Mouse (Mus musculus) erythroid progenitor cell, adult 5-6 weeks (primary cell): ENCODE measurements around the gene Cd19. TPM values are rescaled to one million over a fixed set of nuclear protein-coding genes. Genes with fewer than 3 reads are reported as not detected.
A peak's percentile ranks its signal among the peaks of the same experiment; 100 is the strongest.
"Not testable (repeated sequence)": the region's sequence is repeated elsewhere in the genome, so short reads cannot be mapped to it uniquely, and the experiment has no call there.

Source experiments
- ATAC-seq: replicated peaks from 2 replicates; pipeline ENCODE4 v1.8.0; 2016; ENCODE audit warnings: moderate number of reproducible peaks, mild to moderate bottlenecking, moderate TSS enrichment, inconsistent platforms; ENCODE audit not compliant: poor library complexity, low FRiP score, severe bottlenecking
- total RNA-seq, 2 experiments: library from RNA; stranded (forward) in 1 of 2; stranded (reverse) in 1 of 2; fragments of 150-400 nt in 1 of 2; fragments of 186-747, 209-891 nt in 1 of 2; gene quantifications; 2 replicates each; pipeline versions ENCODE4 v1.2.3 to v1.2.4; 2015 to 2017; ENCODE audit warnings: low replicate concordance in 2 of 2

The Cd19 gene
- total RNA-seq, 2 experiments from 2014 or later, result 18.8 to 35.2 TPM

DNA sequence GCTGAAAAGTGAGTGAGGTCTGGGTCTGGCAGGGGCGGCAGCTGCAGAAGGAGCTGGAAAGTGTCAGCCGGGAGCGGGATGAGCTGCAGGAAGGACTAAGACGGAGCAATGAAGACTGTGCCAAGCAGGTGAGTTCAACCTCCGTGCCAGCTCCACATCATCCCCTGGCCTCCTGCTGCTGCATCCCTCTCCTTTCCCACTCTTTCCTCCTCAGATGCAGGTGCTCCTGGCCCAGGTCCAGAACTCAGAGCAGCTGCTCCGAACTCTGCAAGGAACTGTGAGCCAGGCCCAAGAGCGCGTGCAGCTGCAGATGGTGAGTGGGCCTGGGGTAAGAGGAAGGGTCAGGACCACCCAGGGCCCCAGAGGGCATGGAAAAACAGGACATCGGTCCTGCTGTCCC, 25.4 kb upstream of the Cd19 start:
- ATAC-seq, result no peak

DNA sequence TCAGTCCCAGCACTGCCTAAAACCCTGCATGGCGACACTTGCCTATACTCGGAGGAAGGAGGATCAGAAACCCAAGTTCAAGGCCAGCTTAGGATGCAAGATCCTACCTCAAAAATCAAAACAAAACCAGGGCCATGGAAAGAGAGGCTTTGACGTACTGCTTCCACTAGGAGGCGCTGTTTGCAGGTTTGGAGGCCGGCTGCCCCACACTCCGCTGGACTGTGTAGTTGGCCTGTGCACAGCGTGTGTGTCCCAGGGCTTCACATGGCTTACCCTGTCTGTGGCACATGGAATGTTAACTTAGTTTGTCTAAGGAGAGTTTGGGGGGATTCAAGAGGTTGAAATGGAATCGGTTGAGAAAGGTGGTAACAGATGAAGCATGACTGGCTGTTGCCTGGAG, 22.2 kb upstream of the Cd19 start:
- ATAC-seq, result peak; percentile 75

DNA sequence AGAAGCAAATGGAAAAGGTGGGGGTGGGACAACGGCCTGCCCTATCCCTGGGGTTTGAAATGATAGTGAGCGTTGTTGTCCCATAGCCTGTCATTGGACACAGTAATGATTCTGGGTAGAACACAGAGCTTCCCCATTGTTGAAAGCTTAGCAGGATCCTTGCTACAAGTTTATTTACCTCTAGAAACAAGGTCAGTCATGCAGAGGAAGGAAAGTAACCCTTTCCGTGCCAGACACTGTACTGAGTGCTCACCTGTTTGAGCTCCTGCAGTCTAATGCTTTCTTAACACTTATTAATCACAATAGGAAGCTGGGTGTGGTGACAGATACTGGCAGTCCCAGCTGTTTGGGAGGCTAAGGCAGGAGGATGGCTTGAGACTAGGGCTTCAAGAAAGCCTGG, 21.1 kb upstream of the Cd19 start:
- ATAC-seq, result no peak

DNA sequence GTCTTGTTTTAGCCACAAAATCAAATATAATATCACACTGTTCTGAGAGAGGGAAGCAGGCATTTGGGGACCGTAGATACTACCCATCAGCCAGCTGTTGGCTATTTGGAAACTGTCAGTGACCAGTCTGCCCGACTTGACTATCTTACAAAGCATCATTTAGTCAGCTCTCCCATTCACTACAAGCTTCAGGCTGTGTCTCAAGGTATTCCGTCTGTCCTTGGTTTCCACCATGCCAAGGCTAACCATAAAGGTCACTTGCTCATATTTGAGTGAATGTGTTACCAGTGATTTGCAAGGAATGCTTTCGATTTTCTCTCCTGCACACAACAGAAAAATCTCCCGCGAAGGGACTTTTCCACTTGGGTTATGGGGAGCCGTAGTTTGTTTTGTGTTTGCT, 20.0 kb upstream of the Cd19 start:
- ATAC-seq, result no peak

DNA sequence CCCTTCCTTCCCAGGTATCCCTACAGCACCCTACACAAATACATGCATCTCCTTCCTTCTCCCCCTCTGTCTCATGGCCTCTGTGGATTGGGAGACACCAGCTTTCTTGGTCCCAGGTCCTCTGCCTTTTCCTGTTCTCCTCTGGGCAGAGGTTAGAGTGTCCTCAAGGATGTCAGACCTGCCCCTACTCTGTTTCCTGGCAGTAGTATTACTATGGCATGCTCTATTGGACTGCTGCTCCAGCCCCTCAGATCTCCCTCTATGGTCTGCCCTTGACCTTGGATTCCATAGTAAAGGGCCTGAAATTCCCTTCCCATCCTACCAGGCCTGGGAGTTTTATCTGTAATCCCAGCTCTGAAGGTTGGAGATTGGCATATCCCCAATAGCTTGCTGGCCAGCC, 15.5 kb upstream of the Cd19 start:
- ATAC-seq, result no peak

DNA sequence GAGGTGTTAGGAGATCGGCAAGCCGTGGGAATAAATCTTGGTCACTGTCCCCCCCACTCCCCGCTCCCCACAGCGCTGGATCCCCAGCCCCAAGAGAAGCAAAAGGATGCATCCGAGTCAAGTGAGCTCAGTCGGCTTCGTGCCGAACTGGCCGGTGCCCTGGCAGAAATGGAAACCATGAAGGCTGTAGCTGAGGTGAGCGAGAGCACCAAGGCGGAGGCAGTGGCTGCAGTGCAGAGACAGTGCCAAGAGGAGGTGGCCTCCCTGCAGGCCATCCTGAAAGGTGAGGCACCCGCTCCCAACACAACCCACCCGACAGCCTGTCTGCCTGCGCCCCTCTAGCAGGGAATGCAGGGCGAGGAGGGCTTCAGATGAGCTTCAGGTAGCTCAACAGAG, 14.8 kb upstream of the Cd19 start:
- peak; percentile 6; the same call in 1 of the 2 replicates for ATAC-seq

DNA sequence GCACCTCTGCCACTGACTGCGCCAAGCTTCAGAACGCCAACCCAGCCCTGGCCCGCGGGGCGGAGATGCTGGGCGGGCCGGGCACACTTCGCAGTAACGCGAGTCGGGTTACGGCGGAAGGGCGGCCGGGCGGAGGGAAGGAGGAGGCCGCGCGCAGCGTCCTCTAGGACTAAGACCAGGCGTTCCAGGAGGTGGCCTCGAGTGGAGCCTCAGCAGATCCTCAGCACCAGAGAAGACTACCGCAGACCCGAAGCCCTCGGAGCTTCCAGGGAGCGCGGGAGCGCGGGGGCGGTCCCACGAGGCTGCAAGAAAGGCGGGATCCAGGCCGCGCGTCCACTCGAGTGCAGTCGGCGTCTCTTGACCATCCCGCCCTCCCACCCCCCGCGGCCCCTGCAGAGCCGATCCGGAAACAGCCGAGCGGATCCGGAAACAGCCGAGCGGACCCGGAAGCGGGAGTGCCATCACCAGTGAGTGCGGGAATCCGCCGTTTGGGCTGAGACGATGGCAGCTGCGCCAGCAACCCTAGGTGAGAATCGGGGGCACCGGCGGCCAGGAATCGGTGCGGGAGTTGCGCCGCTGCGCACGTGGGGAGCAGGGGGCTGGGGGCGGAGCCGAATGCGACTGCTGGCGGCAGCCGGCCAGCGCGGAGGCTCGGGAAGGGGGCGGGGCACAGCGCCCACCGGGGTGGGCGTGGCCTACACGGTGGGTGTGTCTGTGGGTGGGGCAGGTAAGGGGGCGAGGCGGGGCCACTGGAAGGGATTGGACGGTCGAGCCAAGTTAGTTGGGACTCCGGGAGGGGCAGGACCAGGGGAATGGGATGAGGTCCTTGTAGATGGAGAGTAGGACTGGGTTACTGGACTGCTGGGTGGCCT, 14.2 kb upstream of the Cd19 start, which contains the start of gene Rabep2:
Gene Rabep2, plus strand, starts transcription at position 129 of the 872 bp plus-strand sequence.
- peak; percentile 84 for ATAC-seq

DNA sequence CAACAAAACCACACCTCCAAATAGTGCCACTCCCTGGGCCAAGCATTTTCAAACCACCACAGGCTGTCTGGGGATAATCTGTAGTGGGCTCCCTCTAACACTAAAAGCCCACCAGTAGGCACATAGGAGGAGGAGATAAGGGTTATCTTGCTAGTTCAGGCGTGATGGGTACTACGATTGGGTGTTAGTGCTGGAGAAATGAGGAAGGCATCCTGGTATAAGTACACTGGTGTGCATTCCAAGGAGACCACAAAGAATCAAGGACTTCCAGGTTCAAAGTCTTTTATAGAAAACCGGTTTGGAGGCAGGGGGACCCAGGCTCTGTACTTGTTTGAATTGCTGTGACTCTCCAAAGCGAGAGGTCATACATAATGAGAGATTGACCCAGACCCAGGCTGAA, 13.5 kb upstream of the Cd19 start:
- ATAC-seq, result no peak

DNA sequence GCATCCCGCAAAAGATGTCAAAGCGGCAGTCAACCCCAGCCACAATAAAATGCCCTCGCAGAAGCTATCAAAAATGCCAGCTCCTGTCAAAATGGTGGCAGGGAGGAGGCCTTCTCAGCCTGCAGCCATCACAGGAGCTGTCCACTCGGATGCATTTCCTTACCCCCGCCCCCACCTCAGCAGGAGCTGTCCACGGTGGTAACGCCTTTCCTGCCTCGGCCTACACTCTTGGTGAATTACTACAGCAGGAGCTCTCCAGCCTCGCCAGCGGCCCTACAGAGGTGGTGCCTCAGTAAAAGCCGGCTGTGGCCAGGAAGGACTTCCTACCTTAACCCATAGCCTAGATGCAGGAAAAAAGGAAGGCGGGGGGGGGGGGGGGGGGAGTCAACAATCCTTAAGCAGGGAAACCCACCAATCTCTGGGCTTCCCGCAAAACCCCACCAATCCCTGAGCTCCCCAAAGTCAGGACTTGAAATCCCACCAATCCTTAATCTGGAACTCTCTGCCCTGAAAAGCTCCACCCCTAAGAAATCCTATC, 12.7 kb upstream of the Cd19 start:
- no peak for ATAC-seq

DNA sequence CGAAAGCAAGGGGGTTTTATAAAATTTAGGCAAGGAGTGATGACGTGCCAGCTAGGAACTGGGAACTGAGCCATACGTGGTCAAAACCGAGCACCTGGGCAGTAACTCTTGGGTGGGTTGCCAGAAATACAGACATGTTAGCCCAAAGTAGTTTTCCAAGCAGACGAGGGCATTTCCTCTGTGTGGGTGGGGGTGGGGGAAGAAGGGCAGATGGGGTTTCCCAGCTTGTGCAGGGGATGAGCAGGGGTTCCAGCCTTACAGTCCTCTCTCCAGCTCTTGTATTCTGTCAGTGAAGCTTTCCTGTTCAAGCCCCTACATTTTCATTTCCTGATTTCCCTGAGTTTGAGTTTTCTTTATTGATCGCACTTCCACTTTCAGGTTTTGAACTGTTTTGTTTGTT, 9.5 kb upstream of the Cd19 start:
- no peak for ATAC-seq

DNA sequence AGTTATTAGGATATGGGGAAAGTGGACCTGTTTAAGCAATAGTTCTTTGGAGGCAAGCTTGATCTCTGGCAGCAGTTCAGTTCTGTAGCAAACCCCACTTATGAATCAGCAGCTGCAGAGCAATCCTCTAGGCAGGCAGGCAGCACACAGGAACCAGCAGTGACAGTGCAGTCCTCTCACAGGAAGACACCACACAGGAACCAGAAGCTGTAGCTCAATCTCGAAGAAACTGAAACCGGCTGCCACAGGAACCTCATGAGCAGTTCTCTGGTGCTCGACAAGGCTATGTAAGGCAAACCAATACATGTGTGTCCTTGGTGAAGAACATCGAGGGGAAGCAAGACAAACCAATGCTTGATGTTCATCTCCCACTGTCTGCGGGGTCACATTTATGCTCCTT, 7.1 kb upstream of the Cd19 start:
- ATAC-seq, result no peak

DNA sequence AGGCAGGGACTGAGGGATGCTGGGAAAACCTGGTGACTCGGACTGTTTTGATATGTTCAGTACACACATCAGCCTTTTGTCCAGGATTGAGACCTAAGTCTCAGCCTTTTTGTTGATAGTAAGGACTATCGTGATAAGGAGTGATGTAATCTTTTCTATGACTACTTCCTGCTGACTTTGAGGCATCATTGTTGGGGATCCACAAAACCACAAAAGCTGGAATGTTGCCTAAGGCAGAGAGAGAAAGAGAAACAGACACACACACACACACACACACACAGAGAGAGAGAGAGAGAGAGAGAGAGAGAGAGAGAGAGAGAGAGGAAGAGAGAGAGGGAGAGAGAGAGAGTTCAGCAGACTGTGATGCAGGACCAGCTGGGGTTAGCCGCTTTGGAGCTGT, 3.8 kb upstream of the Cd19 start:
- no peak for ATAC-seq

DNA sequence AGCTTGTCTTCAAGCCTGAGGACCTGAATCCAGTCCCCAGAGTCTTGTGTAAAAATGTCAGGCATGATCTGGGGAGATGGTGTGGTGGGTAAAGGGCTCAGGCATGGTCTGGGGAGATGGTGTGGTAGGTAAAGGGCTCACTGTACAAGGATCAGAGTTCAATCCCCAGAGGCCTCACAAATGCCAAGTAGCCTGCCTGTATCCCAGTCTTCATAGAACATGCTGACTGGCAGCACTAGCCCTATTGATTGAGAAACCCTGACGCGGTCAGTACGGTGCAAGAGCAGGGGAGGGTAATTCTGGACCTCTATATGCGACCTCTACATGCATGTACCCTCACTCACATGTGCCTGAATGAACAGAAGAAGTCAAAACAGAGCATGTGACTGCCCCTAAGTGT, 2.9 kb upstream of the Cd19 start:
- ATAC-seq, result no peak

DNA sequence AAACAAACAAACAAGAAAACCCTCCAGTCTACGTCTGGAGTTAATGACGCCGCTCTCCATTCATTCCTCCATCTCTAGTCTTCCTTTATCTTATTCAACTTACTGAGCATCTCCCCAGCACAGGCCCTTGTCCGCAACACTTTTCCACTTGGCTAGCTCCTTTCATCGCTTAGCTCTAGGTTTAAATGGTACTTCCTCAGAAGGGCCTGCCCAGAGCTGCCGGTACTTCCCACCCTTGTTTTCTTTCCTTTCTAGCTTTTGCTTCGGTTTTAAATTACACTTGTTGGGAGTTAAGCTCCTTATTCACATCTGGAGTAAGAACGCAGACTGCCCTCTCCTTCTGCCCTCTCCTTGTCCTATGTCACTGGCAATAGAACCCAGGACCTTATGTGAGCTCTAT, 2.4 kb upstream of the Cd19 start:
- ATAC-seq, result no peak

DNA sequence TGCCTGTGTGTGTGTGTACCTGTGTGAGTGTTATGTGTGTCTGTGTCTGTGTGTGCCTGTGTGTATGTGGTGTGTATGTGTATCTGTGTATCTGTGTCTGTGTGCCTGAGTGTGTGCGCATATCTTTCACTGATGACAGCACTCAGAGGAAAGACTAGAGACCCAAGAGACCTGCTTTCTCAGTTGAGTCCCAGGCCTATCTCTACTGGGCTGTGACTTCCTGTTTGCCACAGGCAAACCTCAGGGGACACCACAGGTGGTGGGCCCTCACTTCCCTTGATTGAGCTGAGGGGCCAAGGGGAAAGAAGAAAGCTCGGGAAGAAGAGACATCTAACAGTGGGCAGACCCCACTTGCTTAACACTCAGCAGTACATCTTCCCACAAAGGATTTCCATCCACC, 1.9 kb upstream of the Cd19 start:
- no peak for ATAC-seq

DNA sequence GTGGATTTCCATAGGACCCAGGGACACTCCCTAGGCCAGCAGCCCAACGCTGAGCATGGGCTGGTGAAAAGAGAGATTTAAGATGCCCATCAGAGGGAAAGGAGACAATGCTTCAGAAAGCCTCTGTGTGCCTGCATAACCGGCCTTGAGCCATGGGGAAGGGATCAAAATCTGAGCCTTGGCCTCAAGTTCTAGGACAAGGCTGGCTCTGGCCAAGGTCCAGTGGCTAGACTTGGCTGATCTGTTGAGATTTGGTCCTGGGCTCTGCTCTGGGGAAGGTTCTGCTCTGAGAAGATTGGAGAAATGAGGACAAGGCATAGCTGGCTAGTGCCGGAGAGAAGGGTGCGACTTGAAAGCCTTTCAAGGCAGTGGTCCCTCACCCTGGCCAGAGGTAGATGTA, 3.6 kb downstream of the Cd19 start:
- ATAC-seq, result no peak

DNA sequence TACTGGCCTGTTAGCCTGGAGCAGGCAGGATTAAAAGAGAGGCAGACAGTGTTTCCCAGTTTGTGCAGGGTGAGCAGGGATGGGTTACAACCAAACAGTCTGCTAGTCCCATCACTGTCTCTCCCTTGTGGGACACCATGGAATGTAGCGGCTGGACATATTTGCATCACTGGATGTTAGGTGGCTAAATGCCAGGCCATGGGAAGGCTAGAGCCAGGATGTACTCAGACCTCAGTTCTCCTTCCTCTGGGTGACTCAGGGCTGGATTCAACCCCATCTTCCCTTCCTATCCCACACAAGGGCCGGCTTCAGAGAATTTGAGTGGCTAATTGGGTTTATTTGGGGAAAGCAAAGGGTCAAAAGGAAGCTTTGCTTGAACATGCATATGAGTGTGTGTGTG, 6.0 kb downstream of the Cd19 start:
- ATAC-seq, result no peak

DNA sequence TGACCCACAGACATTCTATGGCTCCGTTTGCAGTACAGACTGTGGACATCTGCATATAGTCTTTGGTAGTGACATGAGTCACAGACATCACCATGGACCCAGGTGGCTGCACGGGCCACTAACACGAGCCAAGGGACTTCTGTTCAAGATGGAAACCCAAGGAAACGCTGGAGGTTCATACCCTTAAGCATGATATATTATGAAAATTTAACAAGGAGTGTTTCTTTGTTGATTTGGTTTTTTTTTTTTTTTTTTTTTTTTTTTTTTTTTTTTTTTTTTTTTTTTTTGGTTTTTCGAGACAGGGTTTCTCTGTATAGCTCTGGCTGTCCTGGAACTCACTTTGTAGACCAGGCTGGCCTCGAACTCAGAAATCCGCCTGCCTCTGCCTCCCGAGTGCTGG, 12.2 kb downstream of the Cd19 start:
- not testable (repeated sequence) for ATAC-seq

DNA sequence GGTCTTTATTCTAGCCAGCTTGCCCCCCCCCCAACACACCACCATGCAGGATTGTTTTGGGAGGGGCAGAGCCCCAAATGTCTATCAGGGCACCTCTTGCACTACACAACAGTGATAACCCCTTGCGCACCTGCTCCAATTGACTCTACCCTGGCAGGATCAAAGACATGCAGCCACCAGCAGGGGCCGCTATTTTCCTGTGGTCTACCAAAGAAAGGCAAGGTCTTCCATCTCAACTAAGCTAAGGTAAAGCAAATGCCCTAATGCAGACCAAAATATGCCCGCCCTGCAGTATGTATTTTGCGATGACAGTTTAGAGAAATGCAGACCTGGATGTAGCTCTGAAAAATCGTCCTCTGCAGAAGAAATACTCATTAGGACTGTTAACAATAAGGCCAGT, 15.1 kb downstream of the Cd19 start:
- ATAC-seq, result 0 out of 2 replicates have a peak, but pooled peaks have one; percentile 32

DNA sequence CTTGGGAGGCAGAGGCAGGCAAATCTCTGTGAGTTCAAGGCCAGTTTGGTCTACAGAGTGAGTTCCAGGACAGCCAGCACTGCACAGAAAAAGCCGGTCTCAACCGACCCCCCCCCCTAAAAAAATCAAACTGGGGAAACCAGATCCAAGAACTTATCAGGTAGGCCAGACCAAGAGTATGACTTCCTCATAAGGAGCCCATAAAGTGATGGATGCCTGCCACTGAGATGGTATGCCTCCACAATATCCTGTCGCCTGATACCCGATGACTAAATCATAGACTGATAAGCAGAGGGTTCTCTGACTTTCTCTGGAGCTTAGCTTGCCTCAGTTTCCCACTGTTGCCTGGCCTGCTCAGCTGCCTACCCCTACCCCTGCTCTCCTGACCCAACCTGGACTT, 16.9 kb downstream of the Cd19 start:
- no peak for ATAC-seq

DNA sequence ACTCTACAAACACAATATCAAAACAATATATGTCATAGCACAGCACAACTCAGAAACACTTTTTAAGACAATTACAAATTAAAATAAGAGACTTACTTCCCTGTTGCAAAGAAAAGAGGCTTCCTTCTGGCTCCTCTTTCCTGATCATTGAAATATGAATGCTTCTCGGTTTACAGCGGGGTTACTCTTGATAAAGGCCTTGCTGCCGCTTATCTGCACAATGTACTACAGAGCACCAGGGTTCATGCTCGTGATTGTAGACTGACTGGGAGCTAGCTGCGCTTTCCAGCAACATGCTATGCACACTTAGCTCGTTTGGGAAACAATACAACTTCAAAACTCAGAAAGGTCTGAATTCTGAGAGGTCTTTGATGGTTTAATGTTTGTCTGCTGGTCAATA, 17.5 kb downstream of the Cd19 start:
- 0 out of 2 replicates have a peak, but pooled peaks have one; percentile 32 for ATAC-seq
